Mouse (Mus musculus) liver, postnatal 0 days (tissue): ENCODE measurements around the gene Nin. TPM values are rescaled to one million over a fixed set of nuclear protein-coding genes. Genes with fewer than 3 reads are reported as not detected.

Experiments
- ATAC-seq: fragments of 200-750 bp; cut with Nextera tagmentation; 2 replicates; pipeline ENCODE4 v1.8.0; 2017; ENCODE audit warnings: mild to moderate bottlenecking, moderate library complexity
- DNase-seq: peaks from one replicate; pipeline ENCODE4 v3.0.0-alpha.2; 2016
- H3K27ac ChIP-seq: fragments of 300-500 bp; sonication (generic); 2 replicates; pipeline ENCODE4 v1.5.1; 2014; ENCODE audit warnings: antibody characterized with exemption, moderate library complexity, mild to moderate bottlenecking, low read depth
- H3K27me3 ChIP-seq: fragments of 300-500 bp; sonication (generic); 2 replicates; pipeline ENCODE4 v1.6.1; 2014; ENCODE audit warnings: low read length, control low read depth, mixed read lengths; ENCODE audit not compliant: insufficient read depth
- H3K36me3 ChIP-seq: fragments of 300-500 bp; sonication (generic); replicated peaks from 2 replicates; pipeline ENCODE4 v1.6.1; 2014; ENCODE audit warnings: mild to moderate bottlenecking, control low read depth, low read length, moderate library complexity, mixed read lengths; ENCODE audit not compliant: insufficient read depth
- H3K4me1 ChIP-seq: fragments of 300-500 bp; sonication (generic); 2 replicates; pipeline ENCODE4 v1.6.1; 2014; ENCODE audit warnings: antibody characterized with exemption, mild to moderate bottlenecking, control low read depth; ENCODE audit not compliant: insufficient read depth
- H3K4me2 ChIP-seq: fragments of 300-500 bp; sonication (generic); 2 replicates; pipeline ENCODE4 v1.6.1; 2014; ENCODE audit warnings: low read depth, mild to moderate bottlenecking, low read length, moderate library complexity, mixed read lengths
- H3K4me3 ChIP-seq: fragments of 300-500 bp; sonication (generic); 2 replicates; pipeline ENCODE4 v1.5.1; 2014; ENCODE audit warnings: low read depth, low read length
- H3K9ac ChIP-seq: fragments of 300-500 bp; sonication (generic); replicated peaks from 2 replicates; pipeline ENCODE4 v1.6.1; 2014; ENCODE audit warnings: mild to moderate bottlenecking, moderate library complexity
- H3K9me3 ChIP-seq: fragments of 300-500 bp; sonication (generic); 2 replicates; pipeline ENCODE4 v1.6.1; 2016; ENCODE audit warnings: mild to moderate bottlenecking, control low read depth, low read length, mixed read lengths
- CTCF ChIP-seq: sonication (generic); IDR thresholded peaks from 2 replicates; pipeline ENCODE4 v1.5.1; 2016; ENCODE audit warnings: antibody characterized with exemption, low read depth
- EP300 ChIP-seq: IDR thresholded peaks from 2 replicates; pipeline ENCODE4 v1.6.1; 2016; ENCODE audit warnings: antibody characterized with exemption, low read depth, mild to moderate bottlenecking
- WGBS: fragments of 180-500 bp; shearing (Covaris S2); extraction: QIAGEN DNeasy Blood & Tissue Kit; methylation state at CpG from one replicate; pipeline ENCODE4 v1.1.7; 2014; ENCODE audit not compliant: insufficient replicate concordance; 5-methylcytosine and 5-hydroxymethylcytosine counted together
- polyA plus RNA-seq: library from polyadenylated mRNA; unstranded; fragments of >200 nt; fragmentation: Nextera tagmentation; extraction: Ambion mirVana; gene quantifications from 2 replicates; pipeline ENCODE4 v1.2.1, GENCODE M21; 2015

The Nin gene
- polyA plus RNA-seq, 1 experiment from 2014 or later, result 2.9 TPM

DNA sequence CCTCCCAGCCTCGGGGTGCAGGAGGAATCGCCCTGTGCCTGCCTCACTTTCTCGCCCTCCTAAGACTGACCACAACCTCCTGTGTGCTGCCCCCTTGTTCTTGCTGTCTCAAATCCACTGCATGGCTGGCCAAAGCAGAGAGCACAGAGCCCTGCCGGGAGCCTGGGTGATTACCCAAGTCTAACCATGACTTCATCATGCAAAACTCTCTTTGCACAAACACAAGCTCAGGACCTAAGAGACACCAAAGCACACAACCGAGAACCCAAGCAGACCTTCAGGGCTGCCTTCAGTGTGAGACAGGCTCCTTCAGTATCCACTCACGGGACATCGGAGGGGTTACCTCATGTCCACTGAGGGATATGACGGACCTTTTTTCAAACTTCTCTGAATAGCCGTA is 31.0 kb downstream of the Nin start:
- Histone ChIP-seq H3K4me2 (no peak overlapping the region), H3K9ac (no peak overlapping the region), H3K36me3 (no peaks in the 10 kb centered on the region), H3K9me3 (no peaks in the 10 kb centered on the region), H3K4me1 (peaks cover 3% of the 10 kb centered on the region), H3K4me3 (no peak overlapping the region), H3K27me3 (no peaks in the 10 kb centered on the region), H3K27ac (no peak overlapping the region)
- DNase-seq, result no peak
- ATAC-seq, result no peak
- WGBS, result 71% methylated on average over 9 of the region's 9 CpGs
- TF ChIP-seq CTCF, result no peak
- TF ChIP-seq EP300, result no peak

DNA sequence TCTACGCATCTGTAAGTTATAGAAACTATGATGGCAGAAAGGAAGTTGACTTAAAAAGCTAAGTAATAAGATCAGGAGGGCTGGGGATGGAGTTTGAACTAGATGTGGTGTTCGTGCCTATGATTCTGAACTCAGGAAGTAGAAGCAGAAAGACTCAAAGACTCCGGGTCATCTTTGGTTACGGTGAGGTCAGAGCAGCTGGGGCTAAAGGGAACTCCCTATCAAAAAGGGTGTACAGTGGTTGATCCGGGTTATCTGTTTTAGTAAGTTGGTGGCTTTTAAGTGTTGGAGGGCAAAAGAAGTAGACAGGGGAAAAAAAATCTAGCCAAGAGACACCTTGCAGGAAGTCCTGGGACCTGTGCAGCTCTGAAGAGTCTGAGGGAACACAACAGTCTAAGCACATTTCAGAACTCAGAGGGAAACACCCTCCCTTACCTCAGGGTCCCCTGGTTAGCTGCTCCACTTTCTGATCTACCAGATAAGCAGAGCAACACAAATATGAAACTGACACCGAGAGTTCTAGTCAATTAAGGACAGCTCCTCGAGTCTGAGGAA is 35.0 kb downstream of the Nin start:
- H3K27me3 ChIP-seq, result no peaks in the 10 kb centered on the region
- no peak for ATAC-seq
- WGBS, result 58% methylated on average over 7 of the region's 7 CpGs

DNA sequence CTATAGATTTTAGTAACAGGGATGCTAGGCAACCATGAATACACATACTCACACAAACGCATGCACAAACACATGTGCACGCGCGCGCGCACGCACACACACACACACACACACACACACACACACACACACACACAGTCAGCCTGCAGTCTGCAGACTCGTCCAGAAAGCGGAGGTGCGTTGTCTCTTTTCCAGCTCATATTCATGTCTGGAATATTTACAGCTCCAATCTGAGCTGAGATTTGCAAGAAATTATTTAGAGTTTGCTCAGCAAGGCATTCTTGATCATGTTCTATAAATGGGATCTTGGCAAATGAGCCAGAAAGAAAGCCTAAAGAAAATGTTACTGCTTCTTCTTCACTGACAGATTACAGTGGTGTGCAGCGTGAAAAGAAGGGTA is 37.0 kb downstream of the Nin start:
- H3K9me3 ChIP-seq, result no peaks in the 10 kb centered on the region
- no peak overlapping the region for H3K27ac ChIP-seq
- no peak overlapping the region for H3K9ac ChIP-seq
- H3K36me3 ChIP-seq, result no peaks in the 10 kb centered on the region
- no peak overlapping the region for H3K4me3 ChIP-seq
- no peak for DNase-seq
- no peak overlapping the region for H3K4me2 ChIP-seq
- H3K27me3 ChIP-seq, result no peaks in the 10 kb centered on the region
- TF ChIP-seq CTCF (no peak), EP300 (no peak)
- no peak for ATAC-seq
- no peaks in the 10 kb centered on the region for H3K4me1 ChIP-seq
- 94% methylated on average over 11 of the region's 11 CpGs for WGBS

More for the DNA sequence above, 35.0 kb downstream of the Nin start:
- no peak for DNase-seq
- H3K9ac ChIP-seq, result no peak overlapping the region
- no peak for TF ChIP-seq EP300
- no peak for TF ChIP-seq CTCF
- H3K27ac ChIP-seq, result no peak overlapping the region
- no peaks in the 10 kb centered on the region for H3K9me3 ChIP-seq
- no peak overlapping the region for H3K4me2 ChIP-seq
- no peaks in the 10 kb centered on the region for H3K36me3 ChIP-seq
- no peak overlapping the region for H3K4me3 ChIP-seq
- H3K4me1 ChIP-seq, result peaks cover 3% of the 10 kb centered on the region; the same call in 1 of the 2 replicates

DNA sequence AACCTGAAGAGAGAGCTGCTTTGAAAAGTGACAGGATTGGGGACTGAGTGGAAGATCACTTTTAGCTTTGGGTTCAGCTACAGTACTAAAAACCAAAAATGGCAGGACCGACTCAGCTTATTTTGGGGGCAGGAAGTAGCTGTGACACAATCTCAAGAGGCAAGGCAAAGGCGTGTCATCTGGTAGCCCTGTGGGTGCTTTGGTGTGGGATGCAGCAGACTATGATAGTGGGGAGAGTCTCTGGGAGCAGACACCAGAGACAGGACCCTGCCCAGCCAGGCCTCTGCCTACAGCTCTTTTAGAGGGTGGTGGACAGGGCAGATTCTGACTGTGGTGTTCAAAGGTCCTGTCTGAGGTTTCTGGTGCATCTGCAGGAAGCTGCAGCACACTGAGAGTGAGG is 38.5 kb downstream of the Nin start:
- TF ChIP-seq EP300 (no peak), CTCF (no peak)
- H3K4me1 ChIP-seq, result no peaks in the 10 kb centered on the region
- H3K4me3 ChIP-seq, result no peak overlapping the region
- 51% methylated on average over 2 of the region's 2 CpGs for WGBS
- H3K27me3 ChIP-seq, result no peaks in the 10 kb centered on the region
- no peaks in the 10 kb centered on the region for H3K9me3 ChIP-seq
- no peak overlapping the region for H3K9ac ChIP-seq
- H3K4me2 ChIP-seq, result no peak overlapping the region
- no peaks in the 10 kb centered on the region for H3K36me3 ChIP-seq
- no peak overlapping the region for H3K27ac ChIP-seq
- ATAC-seq (no peak), DNase-seq (no peak)

DNA sequence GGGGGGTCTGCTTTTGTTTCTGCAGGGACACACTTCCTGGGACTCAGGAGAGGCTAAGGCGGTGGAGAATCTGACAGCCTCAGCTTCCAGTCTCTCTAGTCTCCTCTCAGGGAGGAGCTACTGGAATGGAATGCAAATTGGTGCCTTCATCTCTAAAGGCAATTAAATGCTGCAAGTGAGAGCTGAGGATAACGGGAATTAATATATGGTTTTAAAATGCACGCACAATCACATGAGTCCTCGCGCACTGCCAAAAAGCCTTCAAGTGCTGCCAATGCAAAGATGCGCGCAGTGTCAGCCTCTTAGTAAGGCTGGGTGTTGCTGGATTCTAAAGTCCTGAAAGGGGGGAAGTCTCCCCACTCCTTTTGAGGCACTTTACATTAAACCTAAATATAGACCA is 42.6 kb downstream of the Nin start:
- Histone ChIP-seq H3K4me1 (no peaks in the 10 kb centered on the region), H3K4me2 (no peak overlapping the region), H3K27me3 (no peaks in the 10 kb centered on the region), H3K36me3 (no peaks in the 10 kb centered on the region), H3K27ac (no peak overlapping the region), H3K9ac (no peak overlapping the region), H3K9me3 (no peaks in the 10 kb centered on the region), H3K4me3 (no peak overlapping the region)
- no peak for TF ChIP-seq EP300
- no peak for TF ChIP-seq CTCF
- 92% methylated on average over 7 of the region's 7 CpGs for WGBS
- ATAC-seq (no peak), DNase-seq (no peak)

DNA sequence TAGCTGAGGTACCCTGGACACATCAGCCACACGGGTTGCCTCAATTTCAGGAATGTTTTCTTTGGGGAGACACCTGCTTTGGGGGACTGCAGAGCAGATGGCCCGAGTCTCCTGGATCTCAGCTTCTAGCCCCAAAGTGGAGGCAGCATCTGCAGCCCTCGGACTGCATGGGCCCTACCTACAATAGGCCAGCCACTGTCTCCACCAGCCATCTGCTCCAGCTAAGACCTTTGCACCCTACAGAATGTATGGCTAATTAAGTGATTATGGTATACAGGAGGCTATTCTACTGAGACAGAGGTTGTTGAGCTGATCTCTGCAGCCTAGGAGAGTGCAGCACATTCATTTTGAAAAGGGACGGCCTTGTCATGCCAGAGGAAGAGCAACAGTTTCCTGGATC is 43.2 kb downstream of the Nin start:
- Histone ChIP-seq H3K9ac (no peak overlapping the region), H3K4me1 (no peaks in the 10 kb centered on the region), H3K4me2 (no peak overlapping the region), H3K27me3 (no peaks in the 10 kb centered on the region), H3K9me3 (no peaks in the 10 kb centered on the region), H3K27ac (no peak overlapping the region), H3K36me3 (no peaks in the 10 kb centered on the region), H3K4me3 (no peak overlapping the region)
- no peak for DNase-seq
- no peak for ATAC-seq
- 70% methylated on average over 4 of the region's 4 CpGs for WGBS
- TF ChIP-seq EP300 (no peak), CTCF (no peak)
